Mouse (Mus musculus) bone marrow, adult 2 months (tissue): ENCODE results near the gene Herc1. TPM values are rescaled to one million over a fixed set of nuclear protein-coding genes. Genes with fewer than 3 reads are reported as not detected.

Source experiments
- H3K27ac ChIP-seq: fragments of 200-500 bp; 2 replicates; pipeline ENCODE4 v1.5.1; 2012; ENCODE audit warnings: low read depth, mild to moderate bottlenecking, control low read depth, inconsistent platforms, low read length; ENCODE audit not compliant: control insufficient read depth, poor library complexity, insufficient read depth
- H3K4me1 ChIP-seq: fragments of 200-500 bp; 2 replicates; pipeline ENCODE4 v1.6.1; 2011; ENCODE audit warnings: low read length; ENCODE audit not compliant: control insufficient read depth, insufficient read depth
- H3K4me3 ChIP-seq: fragments of 200-500 bp; replicated peaks from 2 replicates; pipeline ENCODE3; 2011; ENCODE audit warnings: mild to moderate bottlenecking, low read depth, low read length, control low read depth; ENCODE audit not compliant: control insufficient read depth
- CTCF ChIP-seq: fragments of 200-500 bp; IDR thresholded peaks from 2 replicates; pipeline ENCODE4 v1.5.1; 2011; ENCODE audit warnings: low read length, control low read depth; ENCODE audit not compliant: control insufficient read depth, insufficient read depth
- POLR2A ChIP-seq: fragments of 200-500 bp; IDR thresholded peaks from 2 replicates; pipeline ENCODE4 v1.6.1; 2011; ENCODE audit warnings: low read depth, mild to moderate bottlenecking, control low read depth, low read length, borderline replicate concordance; ENCODE audit not compliant: control insufficient read depth
- WGBS: fragments of 180-500 bp; shearing (Covaris S2); methylation state at CpG from one replicate; pipeline ENCODE4 v1.1.7; 2018; 5-methylcytosine and 5-hydroxymethylcytosine counted together
- polyA plus RNA-seq: library from polyadenylated mRNA; stranded (reverse); fragments of >200 nt; gene quantifications from 2 replicates; pipeline ENCODE4 v1.2.4, GENCODE M21; 2011; ENCODE audit warnings: low replicate concordance; ENCODE audit not compliant: missing spikeins, insufficient read depth, insufficient read length

The Herc1 gene
- polyA plus RNA-seq, 1 experiment: 47.3 TPM

GRCm38 (mm10) chr9:66423492-66423891 is 73.2 kb downstream of the Herc1 start:
- TF ChIP-seq CTCF: no peak
- no peak for TF ChIP-seq POLR2A
- Histone ChIP-seq H3K4me3 (no peak overlapping the region), H3K27ac (no peak overlapping the region), H3K4me1 (no peaks in the 10 kb centered on the region)

- no peak overlapping the region for H3K27ac ChIP-seq
- no peaks in the 10 kb centered on the region for H3K4me1 ChIP-seq
- 94% methylated on average over 8 of the region's 8 CpGs for WGBS
- H3K4me3 ChIP-seq: no peak overlapping the region
- TF ChIP-seq CTCF (no peak), POLR2A (no peak)
Observed at GRCm38 (mm10) chr9:66440007-66440406, 89.8 kb downstream of the Herc1 start.

GRCm38 (mm10) chr9:66448253-66448652 is 98.0 kb downstream of the Herc1 start:
- TF ChIP-seq CTCF: no peak
- no peak for TF ChIP-seq POLR2A
- WGBS: 82% methylated on average over 5 of the region's 5 CpGs
- no peak overlapping the region for H3K27ac ChIP-seq

GRCm38 (mm10) chr9:66465087-66465486 is 114.8 kb downstream of the Herc1 start:
- Histone ChIP-seq H3K27ac (no peak overlapping the region), H3K4me3 (no peak overlapping the region), H3K4me1 (no peaks in the 10 kb centered on the region)
- TF ChIP-seq POLR2A: no peak
- no peak for TF ChIP-seq CTCF
- 58% methylated on average over 4 of the region's 4 CpGs for WGBS

More at GRCm38 (mm10) chr9:66448253-66448652, 98.0 kb downstream of the Herc1 start:
- no peaks in the 10 kb centered on the region for H3K4me1 ChIP-seq
- no peak overlapping the region for H3K4me3 ChIP-seq

GRCm38 (mm10) chr9:66477785-66478184 is 127.5 kb downstream of the Herc1 start:
- Histone ChIP-seq H3K4me3 (no peak overlapping the region), H3K27ac (no peak overlapping the region), H3K4me1 (no peaks in the 10 kb centered on the region)
- 69% methylated on average over 2 of the region's 2 CpGs for WGBS
- no peak for TF ChIP-seq CTCF
- no peak for TF ChIP-seq POLR2A

GRCm38 (mm10) chr9:66483429-66483828 is 133.2 kb downstream of the Herc1 start:
- TF ChIP-seq CTCF: no peak
- TF ChIP-seq POLR2A: no peak
- Histone ChIP-seq H3K4me3 (no peak overlapping the region), H3K27ac (no peak overlapping the region), H3K4me1 (no peaks in the 10 kb centered on the region)
- WGBS: 69% methylated on average over 3 of the region's 3 CpGs

GRCm38 (mm10) chr9:66488786-66489185 is 138.5 kb downstream of the Herc1 start:
- no peak overlapping the region for H3K4me3 ChIP-seq
- no peaks in the 10 kb centered on the region; the same call in none of the 2 replicates for H3K4me1 ChIP-seq
- H3K27ac ChIP-seq: no peak overlapping the region
- TF ChIP-seq POLR2A: no peak
- no peak for TF ChIP-seq CTCF

- 3% methylated on average over 1 of the region's 1 CpGs for WGBS
- no peak overlapping the region for H3K4me3 ChIP-seq
- TF ChIP-seq CTCF: no peak
- TF ChIP-seq POLR2A: no peak
- H3K4me1 ChIP-seq: no peaks in the 10 kb centered on the region; the same call in none of the 2 replicates
- no peak overlapping the region for H3K27ac ChIP-seq
Observed at GRCm38 (mm10) chr9:66492361-66492760, 142.1 kb downstream of the Herc1 start.

- no peak for TF ChIP-seq POLR2A
Observed at GRCm38 (mm10) chr9:66493992-66494391, 143.7 kb downstream of the Herc1 start.

More at GRCm38 (mm10) chr9:66493992-66494391, 143.7 kb downstream of the Herc1 start:
- H3K4me3 ChIP-seq: no peak overlapping the region
- no peak overlapping the region for H3K27ac ChIP-seq
- no peaks in the 10 kb centered on the region; the same call in none of the 2 replicates for H3K4me1 ChIP-seq
